Mouse (Mus musculus) lung, embryonic 15.5 days (tissue): Measurements from ENCODE around the gene Vmn2r3. TPM values are rescaled to one million over a fixed set of nuclear protein-coding genes. Genes with fewer than 3 reads are reported as not detected.

Source experiments
- polyA plus RNA-seq: library from polyadenylated mRNA; unstranded; fragments of >200 nt; fragmentation: Nextera tagmentation; extraction: Ambion mirVana; gene quantifications from 2 replicates; pipeline ENCODE4 v1.2.1, GENCODE M21; 2015

Gene Vmn2r3
- polyA plus RNA-seq, 1 experiment from 2014 or later = not detected

Other genes starting within 250 kb of the Vmn2r3 start
- not detected in 2 replicates for gene Vmn2r1, start 208.2 kb downstream of the Vmn2r3 start, polyA plus RNA-seq
- gene Vmn2r2, start 147.8 kb downstream of the Vmn2r3 start, polyA plus RNA-seq = not detected in 2 replicates
- not detected in 2 replicates for gene Vmn2r4, start 125.7 kb upstream of the Vmn2r3 start, polyA plus RNA-seq
- not detected in 2 replicates for gene Vmn2r5, start 220.1 kb upstream of the Vmn2r3 start, polyA plus RNA-seq